In the genomic region with DNA sequence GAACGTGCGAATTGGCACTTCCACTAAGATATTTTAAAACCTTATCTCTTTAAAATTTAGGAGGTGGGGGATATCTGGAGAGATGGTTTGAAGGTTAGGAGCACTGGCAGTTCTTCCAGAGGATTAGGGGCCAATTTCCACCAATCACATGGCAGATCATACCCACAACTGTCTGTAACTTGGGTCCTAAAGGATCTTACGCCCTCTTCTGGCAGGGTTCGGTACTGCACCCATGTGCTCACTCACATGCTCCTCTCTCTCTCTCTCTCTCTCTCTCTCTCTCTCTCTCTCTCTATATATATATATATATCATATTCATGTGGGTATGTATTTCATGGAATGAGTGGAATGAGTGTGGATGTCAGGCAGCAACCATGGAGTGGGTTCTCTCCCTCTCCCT, we compare ENCODE assay signal across 8 mouse cellular contexts.
DNase-seq lines count a peak whose midpoint lies in the region; ATAC-seq and TF ChIP-seq lines count a peak whose summit lies in the region.

No protein-coding gene starts in this region.

- peak; percentile 64 for TF ChIP-seq CTCF in intestine, postnatal 0 days (IDR thresholded peaks at IDR 0.05; ENCODE audit: low read depth)
- peak; percentile 41 to 62 for TF ChIP-seq CTCF in CH12.LX (conservative IDR thresholded peaks at IDR 0.05 in 1 of 2, IDR thresholded peaks at IDR 0.05 in 1 of 2; ENCODE audit: low read depth in 2 of 2, low read length in 2 of 2)

- H3K9me3 ChIP-seq in intestine, postnatal 0 days (ENCODE audit: control insufficient read depth): no peaks in the 10 kb centered on the region
- H3K9me3 ChIP-seq in intestine, embryonic 16.5 days (ENCODE audit: control insufficient read depth, low read length): no peaks in the 10 kb centered on the region
- H3K9me3 ChIP-seq in CH12.LX (replicated peaks; ENCODE audit: low read length): no peaks in the 10 kb centered on the region
- H3K9me3 ChIP-seq in heart, embryonic 11.5 days (replicated peaks; ENCODE audit: control insufficient read depth, low read length): no peaks in the 10 kb centered on the region

- peak; percentile 58 for DNase-seq in CH12.LX (ENCODE audit: extremely low read depth)
- DNase-seq in adrenal gland, postnatal 10 days: peak; percentile 36
- DNase-seq in kidney, postnatal 25 days: peak; percentile 40 to 63
- DNase-seq in thymus, postnatal 14 days: peak; percentile 48
- no peak for DNase-seq in cerebellum, postnatal 4 days (ENCODE audit: low spot score in 2 of 2)

- TF ChIP-seq POLR2A in CH12.LX (IDR thresholded peaks at IDR 0.05; ENCODE audit: low read depth, low read length): no peak

- dilution Hi-C loops in CH12.LX (cut with MboI; ENCODE audit: extremely low pct_ligation_motif_present, extremely low pct_unique_long_range_greater_than_20kb, low sequenced_read_pairs): no loop called here

- H3K9ac ChIP-seq in intestine, postnatal 0 days (ENCODE audit: low read depth, low read length): no peak overlapping the region
- no peak overlapping the region for H3K9ac ChIP-seq in intestine, embryonic 16.5 days (ENCODE audit: low read depth, low read length)
- no peak overlapping the region for H3K9ac ChIP-seq in CH12.LX (ENCODE audit: insufficient read depth, low read depth)
- H3K9ac ChIP-seq in heart, embryonic 11.5 days (ENCODE audit: low read depth, low read length): no peak overlapping the region

- no peaks in the 10 kb centered on the region for H3K4me1 ChIP-seq in intestine, postnatal 0 days (replicated peaks; ENCODE audit: control insufficient read depth, insufficient read depth, low read length)
- no peaks in the 10 kb centered on the region for H3K4me1 ChIP-seq in intestine, embryonic 16.5 days (ENCODE audit: control insufficient read depth, insufficient read depth, low read length)
- H3K4me1 ChIP-seq in CH12.LX (ENCODE audit: control insufficient read depth in 1 of 2, insufficient read depth in 2 of 2): no peaks in the 10 kb centered on the region
- H3K4me1 ChIP-seq in heart, embryonic 11.5 days (ENCODE audit: control insufficient read depth, insufficient read depth, low read length): no peaks in the 10 kb centered on the region

- no peaks in the 10 kb centered on the region for H3K27me3 ChIP-seq in intestine, postnatal 0 days (replicated peaks; ENCODE audit: control insufficient read depth, insufficient read depth, low read length)
- H3K27me3 ChIP-seq in intestine, embryonic 16.5 days (replicated peaks; ENCODE audit: control insufficient read depth, insufficient read depth, low read length): 0 out of 2 replicates have a peak, but pooled peaks cover 6% of the 10 kb centered on the region
- H3K27me3 ChIP-seq in CH12.LX (replicated peaks): no peaks in the 10 kb centered on the region
- H3K27me3 ChIP-seq in heart, embryonic 11.5 days (ENCODE audit: control insufficient read depth, insufficient read depth, low read length): no peaks in the 10 kb centered on the region

- in situ Hi-C loops in CH12.LX (cut with MboI; ENCODE audit: low pct_ligation_motif_present, low pct_unique_long_range_greater_than_20kb, low sequenced_read_pairs): loop anchor here (25.0 kb wide), 1 partner anchor 530 kb away; no protein-coding TSS in a partner anchor

- H3K4me3 ChIP-seq in intestine, postnatal 0 days (ENCODE audit: low read depth, low read length): no peak overlapping the region
- no peak overlapping the region for H3K4me3 ChIP-seq in intestine, embryonic 16.5 days (ENCODE audit: low read length)
- H3K4me3 ChIP-seq in CH12.LX (replicated peaks in 1 of 3; ENCODE audit: low read depth in 2 of 3, low read length in 2 of 3, poor library complexity in 1 of 3): no peak overlapping the region
- H3K4me3 ChIP-seq in heart, embryonic 11.5 days (ENCODE audit: low read depth, low read length): no peak overlapping the region

- peak; percentile 51 for TF ChIP-seq RAD21 in CH12.LX (IDR thresholded peaks at IDR 0.05; ENCODE audit: low read depth, low read length)

- no peak for ATAC-seq in intestine, postnatal 0 days
- no peak for ATAC-seq in intestine, embryonic 16.5 days
- no peak for ATAC-seq in heart, embryonic 11.5 days (replicated peaks; ENCODE audit: insufficient number of reproducible peaks, low FRiP score, low TSS enrichment)

- H3K36me3 ChIP-seq in intestine, postnatal 0 days (ENCODE audit: control insufficient read depth, insufficient read depth): no peaks in the 10 kb centered on the region
- H3K36me3 ChIP-seq in intestine, embryonic 16.5 days (ENCODE audit: control insufficient read depth, insufficient read depth, low read length): no peaks in the 10 kb centered on the region
- H3K36me3 ChIP-seq in CH12.LX (replicated peaks in 1 of 2; ENCODE audit: control insufficient read depth in 1 of 2, insufficient read depth in 1 of 2, low read length in 1 of 2): no peaks in the 10 kb centered on the region
- H3K36me3 ChIP-seq in heart, embryonic 11.5 days (ENCODE audit: control insufficient read depth, insufficient read depth, low read length): no peaks in the 10 kb centered on the region

- H3K79me2 ChIP-seq in CH12.LX (replicated peaks; ENCODE audit: control insufficient read depth, extremely low read depth, insufficient read depth, poor library complexity, severe bottlenecking): no peaks in the 10 kb centered on the region

- no peak overlapping the region for H3K27ac ChIP-seq in intestine, postnatal 0 days (ENCODE audit: low read depth, low read length)
- no peak overlapping the region for H3K27ac ChIP-seq in intestine, embryonic 16.5 days (ENCODE audit: low read length)
- H3K27ac ChIP-seq in CH12.LX (ENCODE audit: insufficient read depth, low read depth): no peak overlapping the region
- H3K27ac ChIP-seq in heart, embryonic 11.5 days (ENCODE audit: low read depth, low read length): no peak overlapping the region

- no peak overlapping the region for H3K4me2 ChIP-seq in intestine, postnatal 0 days (replicated peaks; ENCODE audit: low read depth)
- H3K4me2 ChIP-seq in intestine, embryonic 16.5 days (ENCODE audit: low read depth, low read length): no peak overlapping the region
- H3K4me2 ChIP-seq in CH12.LX (ENCODE audit: insufficient read depth, low read depth, poor library complexity, severe bottlenecking): no peak overlapping the region
- no peak overlapping the region for H3K4me2 ChIP-seq in heart, embryonic 11.5 days

- 44% methylated on average over 4 of the region's 4 CpGs for WGBS in intestine, postnatal 0 days
- 47% methylated on average over 4 of the region's 4 CpGs for WGBS in intestine, embryonic 16.5 days
- WGBS in heart, embryonic 11.5 days (ENCODE audit: insufficient replicate concordance): 56% methylated on average over 4 of the region's 4 CpGs

- TF ChIP-seq EP300 in CH12.LX (IDR thresholded peaks at IDR 0.05; ENCODE audit: low read length): no peak

TF ChIP-seq in CH12.LX, 34 proteins besides CTCF, POLR2A, EP300 and RAD21:
- peak; percentile 38 for TF ChIP-seq SMC3 (IDR thresholded peaks at IDR 0.05; ENCODE audit: low read depth, low read length)
- no peak for TF ChIP-seq ZNF384 (IDR thresholded peaks at IDR 0.05; ENCODE audit: low read depth, low read length)
- no peak for TF ChIP-seq E2F4 (IDR thresholded peaks at IDR 0.05; ENCODE audit: insufficient replicate concordance, low read depth, low read length)
- no peak for TF ChIP-seq HCFC1 (IDR thresholded peaks at IDR 0.05; ENCODE audit: low read depth, low read length)
- 0 out of 2 replicates have a peak, but pooled peaks have one; percentile 44 for TF ChIP-seq MYC (IDR thresholded peaks at IDR 0.05; ENCODE audit: low read depth, low read length)

Comparison
In these comparisons a context has a peak if more than half of its experiments do, and no peak if none do; other contexts are left out.
1. DNase-seq: peak in CH12.LX (single experiment), adrenal gland, postnatal 10 days (single experiment), kidney, postnatal 25 days (2 of 2) and thymus, postnatal 14 days (single experiment); none in cerebellum, postnatal 4 days (0 of 2).